Mouse (Mus musculus): ENCODE data around the gene Olfr1428.
"Not testable (repeated sequence)": the region's sequence is repeated elsewhere in the genome, so short reads cannot be mapped to it uniquely, and the experiment has no call there.

Olfr1428 gene

DNA sequence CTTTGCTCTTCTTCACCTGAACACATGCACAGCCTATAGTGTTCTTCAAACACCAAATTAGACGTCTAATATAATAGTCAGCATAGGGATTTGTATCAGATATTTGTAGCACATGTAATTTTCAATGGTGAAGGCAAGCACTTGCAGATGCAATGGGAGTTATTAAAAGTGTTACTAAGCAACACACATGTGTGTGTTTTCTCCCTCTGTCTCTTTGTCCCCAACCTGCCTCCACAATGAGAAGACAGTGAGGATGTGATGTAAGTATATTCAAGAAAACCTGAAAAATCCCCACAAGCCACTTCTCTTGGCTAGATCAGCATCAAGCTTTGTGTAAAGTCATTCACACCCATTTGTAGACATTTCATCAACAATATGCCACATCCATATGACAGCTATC is at the start of gene Olfr1428:
Olfr1428 (minus strand) TSS at position 101 of the 400 bp plus-strand sequence.
- DNase-seq (ENCODE audit: low read depth) = no peak

DNA sequence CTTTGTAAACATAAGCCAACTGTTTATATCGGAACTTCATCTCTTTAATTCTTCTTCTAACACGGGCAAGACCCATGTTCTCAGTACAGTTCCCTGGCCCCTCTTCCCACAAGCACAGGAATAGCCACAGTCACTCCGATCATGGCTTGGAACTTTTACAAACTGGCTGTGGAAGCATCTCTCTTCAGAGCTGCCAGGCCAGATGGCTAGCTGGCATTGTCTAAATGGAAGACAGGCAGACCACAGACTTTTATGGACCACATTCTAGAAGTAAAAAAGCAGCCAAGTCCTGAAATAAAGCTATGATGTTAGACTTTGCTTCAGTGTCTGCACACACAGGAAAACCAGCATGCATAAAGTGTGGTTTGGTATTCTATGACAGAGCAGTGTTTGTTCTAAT is 29.8 kb upstream of the Olfr1428 start:
- DNase-seq (ENCODE audit: low read depth) = no peak

DNA sequence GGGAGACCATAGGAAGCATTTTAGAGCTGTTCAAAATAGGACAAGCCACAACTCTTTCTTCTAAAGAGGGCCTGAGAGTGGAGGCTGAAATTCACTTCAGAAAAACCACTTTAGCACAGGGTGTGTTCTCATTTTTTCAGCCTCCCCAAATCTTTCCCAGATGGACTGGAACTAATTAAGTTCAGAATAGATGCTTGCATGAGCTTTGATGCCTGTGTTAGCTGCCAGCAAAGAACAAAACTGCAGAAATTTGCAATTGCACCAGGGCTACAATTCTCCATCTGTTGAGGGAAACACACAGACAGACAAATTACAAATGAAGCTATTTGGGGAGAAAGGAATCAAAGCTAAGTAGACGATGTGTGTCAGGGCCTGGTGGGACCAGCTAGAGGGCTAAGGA is 27.7 kb upstream of the Olfr1428 start:
- DNase-seq (ENCODE audit: low read depth) = no peak

DNA sequence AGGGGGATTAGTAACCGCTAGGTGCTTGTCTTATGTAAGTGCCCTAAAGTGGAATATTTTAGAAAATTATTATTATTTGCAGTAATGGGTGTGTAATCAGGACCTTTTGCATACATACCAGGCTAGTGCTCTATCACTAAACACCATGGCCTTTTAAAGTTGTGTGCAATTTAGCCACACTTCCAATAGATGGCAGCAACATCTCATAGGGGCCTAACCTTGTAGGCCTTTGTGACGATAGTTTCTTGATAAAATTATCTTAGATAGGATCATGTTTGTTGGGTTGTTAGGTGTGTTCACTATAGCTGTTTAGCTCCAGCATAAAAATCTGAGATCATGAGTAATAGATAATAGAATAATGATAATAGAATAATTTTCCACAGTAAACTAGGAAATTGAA is 18.6 kb upstream of the Olfr1428 start:
- peak; percentile 54 for DNase-seq (ENCODE audit: low read depth)

DNA sequence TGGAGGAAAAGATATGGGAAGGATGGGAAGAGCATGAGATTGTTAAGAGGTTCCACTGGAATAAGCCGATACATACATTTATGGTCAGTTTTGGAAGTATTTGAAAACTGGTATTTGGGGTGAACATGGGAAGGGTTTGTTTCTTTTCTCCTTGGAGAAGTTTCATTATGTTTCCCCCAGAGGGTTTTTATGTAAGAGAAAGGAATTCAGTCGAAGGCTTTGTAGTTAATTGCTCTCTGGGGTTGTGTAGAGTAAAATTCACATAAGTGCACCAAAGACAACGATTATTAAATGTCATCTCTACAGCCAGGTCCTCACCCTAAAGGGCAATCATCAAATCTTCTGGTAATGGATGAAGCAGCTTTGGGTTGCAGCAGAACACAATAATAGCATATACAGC is 7.4 kb upstream of the Olfr1428 start, which contains the start of gene Olfr76:
Olfr76 (minus strand) TSS at position 101 of the 400 bp plus-strand sequence.
- DNase-seq (ENCODE audit: low read depth) = no peak

DNA sequence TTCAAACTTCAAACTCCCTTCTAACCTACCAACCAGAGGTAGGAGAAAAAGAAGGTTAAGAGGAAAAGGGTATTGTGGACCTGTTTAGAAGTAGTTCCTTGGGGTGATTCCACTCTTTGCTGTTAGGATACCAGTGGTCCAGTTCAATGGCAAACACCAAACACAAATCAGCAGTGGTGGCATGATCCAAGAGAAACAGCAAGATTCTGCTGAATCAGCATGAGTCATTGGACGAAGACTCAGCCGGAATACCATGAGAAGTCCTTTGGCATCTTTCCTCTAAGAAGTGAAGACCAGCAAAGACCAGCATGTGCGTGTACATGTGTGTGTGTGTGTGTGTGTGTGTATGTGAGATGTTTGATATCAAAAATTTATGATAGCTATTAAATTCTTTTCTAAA is 767 bp upstream of the Olfr1428 start:
- DNase-seq (ENCODE audit: low read depth) = no peak

DNA sequence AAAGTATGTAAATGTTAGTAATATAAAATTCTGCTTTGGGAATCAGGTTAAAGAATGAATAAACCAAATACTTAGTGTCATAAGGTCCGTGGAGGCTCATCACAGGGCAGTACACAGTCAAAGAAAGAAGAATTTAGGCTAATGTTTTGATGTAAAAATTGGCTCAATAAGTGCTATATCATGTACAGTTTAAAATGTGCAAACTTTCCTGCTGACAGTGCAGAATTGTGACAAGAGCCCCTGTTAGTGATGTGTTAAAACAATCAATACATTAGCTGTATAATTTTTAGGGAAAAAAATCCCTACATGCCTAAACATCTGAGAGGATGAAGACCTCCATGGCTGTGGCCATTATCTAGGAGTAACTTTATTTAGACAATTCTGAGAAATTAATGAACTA is 1.9 kb downstream of the Olfr1428 start:
- DNase-seq (ENCODE audit: low read depth) = no peak

DNA sequence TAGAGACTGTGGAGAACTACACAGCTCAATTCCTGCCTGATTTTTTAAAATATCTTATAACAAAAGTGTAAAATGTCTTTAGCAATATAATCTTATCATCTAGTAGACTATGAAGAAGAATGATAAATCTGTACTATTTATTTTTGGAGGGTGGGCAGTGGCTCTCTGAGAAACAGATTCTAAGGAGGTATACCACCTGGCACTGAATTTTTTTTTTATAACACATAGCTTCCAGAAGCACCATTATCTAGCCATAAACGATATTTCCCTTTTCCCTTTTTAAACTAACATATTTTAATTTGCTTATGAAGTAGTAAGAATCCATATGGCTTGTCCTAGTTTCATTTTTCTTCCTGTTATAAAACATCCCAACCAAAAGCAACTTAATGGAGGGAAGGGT is 11.2 kb downstream of the Olfr1428 start:
- no peak for DNase-seq (ENCODE audit: low read depth)

DNA sequence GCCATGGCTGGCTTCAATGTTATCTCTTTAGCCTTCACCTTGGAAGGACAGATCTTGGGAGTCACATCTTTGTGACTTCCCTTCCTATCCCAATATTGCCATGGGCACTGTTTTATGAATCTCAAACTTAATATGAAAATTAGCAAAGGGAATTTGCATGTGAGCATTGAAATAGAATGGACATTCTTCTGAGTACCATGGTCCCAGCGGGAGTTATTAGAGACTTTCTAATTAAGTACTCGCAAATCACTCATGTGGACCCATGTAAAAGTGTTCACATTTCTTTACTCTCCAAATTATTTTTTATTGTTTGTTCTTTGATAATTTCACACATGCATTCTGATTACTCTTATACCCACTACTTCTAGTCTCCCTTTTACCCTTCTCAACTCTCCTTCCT is 12.5 kb downstream of the Olfr1428 start, which contains the start of gene Olfr1427:
Olfr1427 (minus strand) TSS at position 101 of the 400 bp plus-strand sequence.
- DNase-seq (ENCODE audit: low read depth) = no peak

DNA sequence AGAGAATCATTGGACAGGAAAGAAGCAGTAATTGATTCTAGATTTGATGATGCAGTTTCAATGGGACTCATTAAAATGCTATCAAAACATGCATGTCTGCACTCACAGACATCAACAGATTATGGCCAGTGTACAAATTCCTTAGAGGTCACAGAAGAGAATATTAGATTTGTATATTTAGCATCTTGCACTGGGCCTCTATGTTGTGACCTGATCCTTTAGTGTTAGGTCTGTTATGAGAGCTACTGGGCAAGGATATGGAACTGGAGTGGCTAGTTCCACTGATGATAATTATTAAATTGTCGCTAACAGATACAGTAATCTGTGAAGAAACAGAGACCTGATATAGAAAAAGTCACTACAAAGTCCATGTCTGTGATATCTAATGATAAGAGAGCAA is 23.8 kb downstream of the Olfr1428 start, which contains the start of gene Olfr1426:
Olfr1426 (minus strand) TSS at position 101 of the 400 bp plus-strand sequence.
- no peak for DNase-seq (ENCODE audit: low read depth)

DNA sequence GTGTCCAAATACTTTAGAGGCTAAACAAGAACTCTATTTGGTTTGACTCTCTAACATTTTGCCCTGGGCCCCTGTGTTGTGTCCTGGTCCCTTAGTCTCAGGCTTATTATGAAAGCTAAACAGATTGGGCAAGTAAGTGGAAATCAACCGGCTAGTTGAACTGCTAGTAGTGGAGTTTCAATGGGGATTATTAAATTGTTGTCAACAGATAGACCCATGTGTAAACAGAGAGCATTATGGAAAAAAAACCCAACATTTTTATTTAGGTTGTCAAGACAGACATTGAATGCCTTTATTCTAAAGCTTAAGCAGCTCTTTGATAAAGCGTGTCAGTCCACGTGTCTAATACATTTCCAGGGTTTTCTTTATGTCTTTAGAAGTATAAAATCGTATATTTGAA is 38.1 kb downstream of the Olfr1428 start, which contains the start of gene Olfr1425:
Olfr1425 (minus strand) TSS at position 101 of the 400 bp plus-strand sequence.
- DNase-seq (ENCODE audit: low read depth) = not testable (repeated sequence)

DNA sequence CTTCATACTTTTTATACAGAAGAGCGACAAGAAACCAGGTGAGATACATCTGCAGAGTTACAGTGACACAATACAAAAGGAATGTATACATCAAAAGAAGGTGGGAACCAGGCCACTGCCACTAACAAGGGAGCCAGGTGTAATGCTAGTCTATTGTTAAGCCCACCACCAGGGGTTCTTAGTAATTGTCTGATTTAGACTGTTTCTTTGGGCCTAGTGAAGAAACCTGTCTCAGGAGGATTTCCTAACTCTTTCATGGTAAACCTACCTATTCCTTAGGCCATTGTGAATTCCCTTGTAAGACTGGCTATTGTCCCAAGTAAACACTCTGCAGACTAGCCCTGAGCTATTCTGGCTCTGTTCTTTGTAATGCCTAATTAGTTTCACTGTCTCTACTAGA is 46.2 kb downstream of the Olfr1428 start:
- DNase-seq (ENCODE audit: low read depth) = not testable (repeated sequence)

DNA sequence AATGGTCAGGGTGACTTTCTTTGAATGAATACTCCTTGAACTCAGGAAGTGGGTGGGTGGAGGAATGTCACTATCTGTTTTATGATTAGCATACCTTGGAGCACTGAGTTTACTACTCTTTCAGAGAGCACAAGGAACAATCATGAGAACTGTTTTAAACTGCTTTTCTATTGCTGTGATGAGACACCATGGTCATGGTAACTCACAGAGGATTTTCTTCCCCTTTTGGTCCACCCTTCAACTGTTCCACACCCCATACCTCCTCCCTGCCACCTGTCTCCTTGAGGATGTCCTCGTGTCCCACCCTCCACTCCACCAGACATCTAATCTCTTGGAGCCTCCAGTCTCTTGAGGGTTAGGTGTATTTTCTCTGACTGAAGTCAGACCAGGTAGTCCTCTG is 47.9 kb downstream of the Olfr1428 start:
- DNase-seq (ENCODE audit: low read depth) = not testable (repeated sequence)

DNA sequence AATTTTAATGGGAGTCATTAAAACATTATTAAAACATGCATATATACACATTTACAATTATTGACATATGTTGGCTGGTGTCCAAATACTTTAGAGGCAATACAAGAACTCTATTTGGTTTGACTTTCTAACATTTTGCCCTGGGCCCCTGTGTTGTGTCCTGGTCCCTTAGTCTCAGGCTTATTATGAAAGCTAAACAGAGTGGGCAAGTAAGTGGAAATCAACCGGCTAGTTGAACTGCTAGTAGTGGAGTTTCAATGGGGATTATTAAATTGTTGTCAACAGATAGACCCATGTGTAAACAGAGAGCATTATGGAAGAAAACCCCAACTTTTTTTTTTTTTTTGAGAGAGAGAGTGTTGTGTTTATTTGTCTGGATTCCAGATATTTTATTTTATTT is 53.1 kb downstream of the Olfr1428 start, which contains the start of gene Olfr1424:
Olfr1424 (minus strand) TSS at position 101 of the 400 bp plus-strand sequence.
- not testable (repeated sequence) for DNase-seq (ENCODE audit: low read depth)

All from 416B (cell line).